Mouse (Mus musculus): ENCODE results near the gene Lrmp. TPM values are rescaled to one million over a fixed set of nuclear protein-coding genes. Genes with fewer than 3 reads are reported as not detected.
A peak's percentile ranks its signal among the peaks of the same experiment; 100 is the strongest.

Gene Lrmp
- polyA plus RNA-seq, 1 experiment from 2014 or later, result 0.39 TPM

DNA sequence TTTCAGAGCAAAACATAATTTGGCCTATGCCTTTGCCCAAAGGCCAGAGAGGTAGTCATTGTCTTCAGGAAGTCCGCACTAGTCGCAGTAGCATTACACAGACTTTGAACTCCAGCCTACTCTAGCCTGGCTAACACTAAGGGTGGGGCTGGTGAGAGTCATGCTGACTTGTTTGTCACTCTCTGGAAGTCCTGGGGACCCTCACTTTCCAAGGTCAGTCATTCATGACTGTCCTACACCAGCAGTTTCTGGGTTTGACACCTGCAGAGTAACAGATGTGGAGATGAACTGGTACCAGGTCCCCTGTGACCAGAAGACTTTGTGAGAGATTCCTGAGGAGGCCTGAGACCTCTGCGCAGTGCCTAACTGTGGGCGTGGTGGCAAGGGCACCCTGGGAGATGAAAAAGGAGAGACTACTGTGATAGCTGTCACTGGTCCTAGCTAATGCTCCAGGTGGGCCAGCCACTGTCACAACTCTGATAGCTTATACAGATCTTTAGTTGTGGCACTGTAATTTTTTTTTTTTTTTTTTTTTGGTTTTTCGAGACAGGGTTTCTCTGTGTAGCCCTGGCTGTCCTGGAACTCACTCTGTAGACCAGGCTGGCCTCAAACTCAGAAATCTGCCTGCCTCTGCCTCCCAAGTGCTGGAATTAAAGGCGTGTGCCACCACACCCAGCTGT is 9.2 kb upstream of the Lrmp start:
- WGBS, result 91% methylated on average over 5 of the region's 6 CpGs
- H3K9me3 ChIP-seq (replicated peaks), result no peaks in the 10 kb centered on the region
- H3K36me3 ChIP-seq (ENCODE audit: poor library complexity, severe bottlenecking), result no peaks in the 10 kb centered on the region
- no peaks in the 10 kb centered on the region for H3K4me1 ChIP-seq
- no peak overlapping the region for H3K27ac ChIP-seq
- no peak overlapping the region for H3K4me3 ChIP-seq
- no peak overlapping the region for H3K4me2 ChIP-seq
- no peak for ATAC-seq
- no peaks in the 10 kb centered on the region for H3K27me3 ChIP-seq
- no peak overlapping the region for H3K9ac ChIP-seq

DNA sequence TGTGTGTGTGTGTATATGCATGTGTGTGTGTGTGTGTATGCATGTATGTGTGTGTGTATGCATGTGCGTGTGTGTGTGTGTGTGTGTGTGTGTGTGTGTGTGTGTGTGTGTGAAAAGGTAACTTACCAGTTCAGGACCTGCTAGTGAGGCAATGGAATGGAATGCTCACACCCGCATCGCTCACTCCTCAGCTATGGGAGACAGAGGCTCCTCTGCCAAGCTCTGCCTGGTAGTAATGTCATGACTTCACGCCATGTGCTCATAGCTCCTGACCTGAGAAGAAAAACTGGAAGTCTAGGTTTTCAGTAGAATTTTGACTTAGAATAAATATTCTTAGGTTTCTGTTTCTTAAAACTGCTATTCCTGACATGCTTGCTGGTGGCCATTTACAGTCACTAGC is 4.7 kb upstream of the Lrmp start:
- no peaks in the 10 kb centered on the region for H3K4me1 ChIP-seq
- ATAC-seq, result no peak
- H3K36me3 ChIP-seq (ENCODE audit: poor library complexity, severe bottlenecking), result no peaks in the 10 kb centered on the region
- 89% methylated on average over 4 of the region's 4 CpGs for WGBS
- H3K4me3 ChIP-seq, result no peak overlapping the region
- no peaks in the 10 kb centered on the region for H3K27me3 ChIP-seq
- H3K9me3 ChIP-seq (replicated peaks), result no peaks in the 10 kb centered on the region
- H3K4me2 ChIP-seq, result no peak overlapping the region
- H3K27ac ChIP-seq, result no peak overlapping the region
- H3K9ac ChIP-seq, result no peak overlapping the region

DNA sequence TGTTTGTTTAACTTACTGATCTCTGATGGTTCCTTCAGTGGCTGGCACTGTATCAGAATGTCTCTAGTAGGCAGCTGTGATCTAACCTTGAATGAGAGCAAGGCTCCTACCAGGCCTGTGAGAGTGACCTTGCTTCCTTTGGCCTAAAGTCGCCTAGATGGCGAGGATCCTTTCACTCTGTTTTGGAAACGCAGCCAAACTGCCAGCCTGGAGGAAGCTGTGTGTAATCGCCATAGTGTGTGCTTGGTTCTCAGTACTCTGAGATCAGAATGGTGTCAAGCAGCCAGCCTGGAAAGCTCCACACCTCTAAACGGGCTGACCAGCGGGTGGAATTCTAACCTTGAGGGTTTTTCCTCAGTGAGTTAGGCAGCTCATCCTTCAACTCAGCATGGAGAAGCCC is 2.6 kb upstream of the Lrmp start:
- no peak for ATAC-seq
- no peak overlapping the region for H3K9ac ChIP-seq
- no peaks in the 10 kb centered on the region for H3K27me3 ChIP-seq
- H3K27ac ChIP-seq, result no peak overlapping the region
- peaks cover 12% of the 10 kb centered on the region for H3K4me1 ChIP-seq
- WGBS, result 67% methylated on average over 6 of the region's 6 CpGs
- no peak overlapping the region for H3K4me3 ChIP-seq
- no peaks in the 10 kb centered on the region for H3K36me3 ChIP-seq (ENCODE audit: poor library complexity, severe bottlenecking)
- no peak overlapping the region for H3K4me2 ChIP-seq
- H3K9me3 ChIP-seq (replicated peaks), result no peaks in the 10 kb centered on the region

DNA sequence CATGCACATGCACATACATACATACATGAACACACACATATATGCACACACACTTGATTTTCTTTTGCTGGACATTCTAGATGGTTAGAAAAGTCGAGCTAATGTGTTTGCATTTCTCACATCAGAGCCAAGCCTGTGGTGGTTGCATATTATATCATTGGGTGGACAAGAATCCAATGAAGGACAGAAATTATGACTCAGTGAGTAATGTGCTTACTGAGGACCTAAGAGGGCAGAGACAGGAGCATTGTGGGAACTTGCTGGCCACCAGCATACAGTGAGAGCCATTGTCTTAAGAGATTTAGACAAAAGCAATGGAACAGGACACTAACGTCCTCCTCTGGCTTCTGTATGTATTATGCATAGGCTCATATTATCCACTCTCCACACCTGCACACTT is 892 bp upstream of the Lrmp start:
- Histone ChIP-seq H3K9ac (no peak overlapping the region), H3K4me2 (no peak overlapping the region), H3K27ac (no peak overlapping the region), H3K36me3 (ENCODE audit: poor library complexity, severe bottlenecking) (no peaks in the 10 kb centered on the region), H3K9me3 (replicated peaks) (no peaks in the 10 kb centered on the region), H3K4me3 (no peak overlapping the region), H3K4me1 (peaks cover 12% of the 10 kb centered on the region), H3K27me3 (no peaks in the 10 kb centered on the region)
- WGBS, result 80% methylated on average over 2 of the region's 2 CpGs
- no peak for ATAC-seq

DNA sequence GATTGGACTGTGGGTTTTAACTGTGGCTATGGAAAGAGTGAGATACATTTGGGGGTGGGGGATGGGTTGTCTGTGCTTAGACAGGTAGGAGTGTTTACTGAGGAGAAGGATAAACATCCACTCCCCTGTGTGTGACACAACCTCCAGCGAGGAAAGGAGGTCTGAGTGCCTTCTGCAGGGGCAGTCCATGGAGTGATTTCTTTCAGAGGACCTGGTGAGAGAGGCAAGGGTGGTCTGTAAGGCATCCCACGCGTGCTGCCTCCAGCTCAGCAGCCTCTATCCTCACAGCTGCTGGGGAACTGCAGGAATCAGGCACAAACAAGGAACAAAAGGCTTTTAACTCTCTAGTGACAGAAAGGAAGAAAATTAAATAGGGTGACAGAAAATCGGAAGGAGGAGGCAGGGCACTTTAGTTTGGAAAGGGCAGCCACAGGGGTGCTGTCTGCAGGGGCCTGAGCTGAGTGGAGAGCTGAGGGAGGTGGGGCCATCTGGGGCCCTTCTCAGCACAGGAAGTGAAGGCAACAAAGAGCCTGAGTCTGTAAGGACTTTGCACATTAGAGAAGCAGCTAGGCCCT is 732 bp downstream of the Lrmp start:
- H3K9me3 ChIP-seq (replicated peaks), result no peaks in the 10 kb centered on the region
- no peaks in the 10 kb centered on the region for H3K36me3 ChIP-seq (ENCODE audit: poor library complexity, severe bottlenecking)
- H3K9ac ChIP-seq, result peak overlapping the region; percentile 46; the same call in 1 of the 2 replicates
- H3K4me1 ChIP-seq, result peaks cover 12% of the 10 kb centered on the region
- no peaks in the 10 kb centered on the region for H3K27me3 ChIP-seq
- peak overlapping the region; percentile 79 for H3K27ac ChIP-seq
- WGBS, result 3% methylated on average over 4 of the region's 4 CpGs
- peak; percentile 88; the same call in 1 of the 2 replicates for ATAC-seq
- no peak overlapping the region for H3K4me3 ChIP-seq
- peak overlapping the region; percentile 20; the same call in 1 of the 2 replicates for H3K4me2 ChIP-seq

DNA sequence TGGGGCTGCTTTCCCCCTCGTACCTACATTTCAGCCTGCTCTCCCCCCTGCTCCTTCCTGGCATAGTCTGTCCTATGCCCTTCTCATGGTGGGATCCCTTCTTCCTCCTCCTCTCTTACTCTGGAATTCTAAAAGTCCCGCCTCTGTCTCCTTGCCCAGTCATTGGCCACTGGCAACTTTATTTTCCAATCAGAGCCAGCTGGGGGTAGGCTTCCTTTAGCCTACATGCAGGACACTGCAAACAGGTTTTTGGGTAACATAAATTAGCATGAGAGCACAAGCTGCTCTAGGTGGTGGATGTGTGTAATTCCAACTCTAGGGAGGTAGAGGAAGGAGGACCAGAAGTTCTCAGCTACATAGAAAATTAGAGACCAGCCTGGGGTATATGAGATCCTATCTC is 4.6 kb downstream of the Lrmp start:
- ATAC-seq, result no peak
- no peak overlapping the region for H3K4me2 ChIP-seq
- H3K9me3 ChIP-seq (replicated peaks), result no peaks in the 10 kb centered on the region
- no peak overlapping the region for H3K4me3 ChIP-seq
- 84% methylated on average over 2 of the region's 2 CpGs for WGBS
- no peaks in the 10 kb centered on the region for H3K36me3 ChIP-seq (ENCODE audit: poor library complexity, severe bottlenecking)
- no peak overlapping the region for H3K9ac ChIP-seq
- H3K27ac ChIP-seq, result no peak overlapping the region
- H3K27me3 ChIP-seq, result no peaks in the 10 kb centered on the region
- peaks cover 12% of the 10 kb centered on the region for H3K4me1 ChIP-seq

DNA sequence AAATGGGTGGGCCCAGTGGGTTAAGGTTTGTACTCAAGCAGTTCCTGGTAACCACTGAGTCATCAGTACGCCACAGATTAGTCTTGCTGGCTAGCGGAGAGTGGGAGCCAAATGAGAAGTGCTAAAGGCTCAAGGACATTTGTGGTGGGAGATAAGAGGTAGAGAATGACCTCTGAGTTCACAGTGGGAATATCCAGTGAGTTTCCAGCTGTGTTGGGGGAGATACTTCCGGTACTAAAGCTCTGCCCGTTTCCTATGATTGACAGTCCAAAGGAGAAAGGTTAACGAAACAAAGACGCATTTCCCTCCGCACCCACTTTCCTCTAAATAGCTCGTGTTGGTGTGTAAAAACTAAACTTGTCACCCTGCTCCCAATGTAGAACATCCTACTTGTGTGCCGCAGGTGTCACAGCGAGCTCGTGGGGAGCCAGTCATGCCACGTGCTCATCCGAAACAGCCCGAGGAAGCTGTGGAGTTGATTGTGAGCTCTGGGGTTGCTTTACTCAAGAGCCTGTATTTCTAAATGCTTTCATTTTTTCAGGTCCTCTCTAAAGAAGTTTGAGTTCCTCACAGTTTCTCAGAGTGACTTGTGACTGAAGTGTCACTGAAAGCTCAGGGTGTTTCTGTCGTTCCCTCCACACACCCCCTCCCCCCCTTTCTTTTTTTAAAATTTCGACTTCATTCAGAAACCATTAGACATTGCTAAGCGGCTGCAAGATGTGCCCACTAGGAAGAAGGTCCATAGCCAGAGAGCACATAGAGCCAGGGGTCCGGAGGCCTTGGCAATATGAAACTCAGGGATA is 5.5 kb downstream of the Lrmp start:
- no peak overlapping the region for H3K27ac ChIP-seq
- WGBS, result 53% methylated on average over 18 of the region's 18 CpGs
- H3K36me3 ChIP-seq (ENCODE audit: poor library complexity, severe bottlenecking), result no peaks in the 10 kb centered on the region
- H3K9me3 ChIP-seq (replicated peaks), result no peaks in the 10 kb centered on the region
- H3K9ac ChIP-seq, result no peak overlapping the region
- ATAC-seq, result no peak
- H3K27me3 ChIP-seq, result no peaks in the 10 kb centered on the region
- no peak overlapping the region for H3K4me3 ChIP-seq
- peaks cover 11% of the 10 kb centered on the region for H3K4me1 ChIP-seq
- no peak overlapping the region for H3K4me2 ChIP-seq

DNA sequence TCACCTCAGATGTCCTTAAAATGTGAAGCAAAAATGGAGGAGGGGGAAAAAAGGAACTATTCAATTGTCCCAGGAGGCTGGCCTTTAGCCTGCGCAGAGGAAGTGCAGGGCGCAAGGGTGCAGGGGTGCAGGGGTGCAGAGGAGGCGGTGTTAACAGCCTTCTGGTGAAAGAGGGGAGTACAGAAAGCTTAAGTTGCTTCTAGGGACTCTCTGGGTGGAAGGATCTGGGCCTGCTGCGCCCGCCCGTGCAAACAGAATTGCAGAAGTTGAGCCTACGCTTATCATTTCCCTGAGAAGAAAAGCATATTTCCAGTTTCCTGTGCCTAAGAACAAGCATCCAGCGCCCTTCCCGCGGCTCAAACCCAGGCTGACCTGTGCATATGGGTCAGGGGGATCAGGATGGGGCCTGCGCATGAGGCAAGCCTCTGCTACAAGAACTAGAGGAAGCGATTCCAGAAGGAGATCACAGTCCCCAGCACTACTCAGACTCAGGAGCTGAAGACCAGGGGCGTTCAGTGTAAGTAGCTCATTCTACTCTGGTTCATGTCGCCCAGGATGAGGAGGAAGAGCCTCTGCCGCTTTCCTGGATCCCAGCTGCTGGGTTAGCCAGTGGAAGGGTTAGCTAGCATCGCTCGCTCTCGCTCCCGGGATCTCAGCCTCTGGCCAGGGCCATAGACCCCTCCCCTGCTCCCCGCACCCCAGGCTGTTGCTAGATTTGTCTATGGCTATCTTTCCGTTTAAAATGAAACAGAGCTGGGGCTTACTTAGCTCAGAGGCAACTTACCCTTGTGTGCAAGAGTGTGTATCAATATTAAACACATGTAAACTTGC is 6.4 kb downstream of the Lrmp start:
- Histone ChIP-seq H3K9ac (no peak overlapping the region), H3K27ac (no peak overlapping the region), H3K9me3 (replicated peaks) (no peaks in the 10 kb centered on the region), H3K4me2 (no peak overlapping the region), H3K27me3 (no peaks in the 10 kb centered on the region), H3K4me1 (peaks cover 3% of the 10 kb centered on the region; the same call in 1 of the 2 replicates), H3K4me3 (no peak overlapping the region), H3K36me3 (ENCODE audit: poor library complexity, severe bottlenecking) (no peaks in the 10 kb centered on the region)
- no peak for ATAC-seq
- WGBS, result 44% methylated on average over 21 of the region's 21 CpGs

DNA sequence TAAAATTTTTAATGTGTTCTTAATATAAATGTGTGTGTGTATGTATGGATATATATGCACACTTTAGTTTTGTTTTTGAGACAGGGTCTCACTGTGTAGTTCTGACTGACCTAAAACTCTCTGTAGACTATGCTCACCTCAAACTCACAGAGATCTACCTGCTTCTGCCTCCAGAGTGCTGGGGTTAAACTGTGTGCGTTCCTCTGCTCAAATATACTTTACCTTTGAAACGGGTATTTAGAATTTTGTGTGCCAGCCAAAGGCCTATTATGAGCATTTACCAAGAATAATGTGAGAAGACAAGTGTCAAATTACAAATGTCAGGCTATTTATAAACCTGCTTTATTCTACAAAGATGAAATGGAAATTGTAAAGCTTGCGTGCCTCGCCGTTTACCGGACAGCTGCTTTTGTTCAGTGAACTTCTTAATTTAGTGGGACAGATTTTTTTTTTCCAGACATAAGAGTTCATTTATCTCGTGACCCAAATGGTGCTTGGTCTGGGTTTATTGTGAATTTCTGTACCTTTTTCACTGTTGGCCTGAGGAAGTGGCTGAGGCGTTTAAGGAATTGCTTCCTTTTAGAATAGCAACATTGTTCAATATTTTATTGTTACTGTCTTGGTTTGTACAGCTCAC is 7.1 kb downstream of the Lrmp start:
- no peaks in the 10 kb centered on the region for H3K27me3 ChIP-seq
- 38% methylated on average over 8 of the region's 8 CpGs for WGBS
- ATAC-seq, result no peak

DNA sequence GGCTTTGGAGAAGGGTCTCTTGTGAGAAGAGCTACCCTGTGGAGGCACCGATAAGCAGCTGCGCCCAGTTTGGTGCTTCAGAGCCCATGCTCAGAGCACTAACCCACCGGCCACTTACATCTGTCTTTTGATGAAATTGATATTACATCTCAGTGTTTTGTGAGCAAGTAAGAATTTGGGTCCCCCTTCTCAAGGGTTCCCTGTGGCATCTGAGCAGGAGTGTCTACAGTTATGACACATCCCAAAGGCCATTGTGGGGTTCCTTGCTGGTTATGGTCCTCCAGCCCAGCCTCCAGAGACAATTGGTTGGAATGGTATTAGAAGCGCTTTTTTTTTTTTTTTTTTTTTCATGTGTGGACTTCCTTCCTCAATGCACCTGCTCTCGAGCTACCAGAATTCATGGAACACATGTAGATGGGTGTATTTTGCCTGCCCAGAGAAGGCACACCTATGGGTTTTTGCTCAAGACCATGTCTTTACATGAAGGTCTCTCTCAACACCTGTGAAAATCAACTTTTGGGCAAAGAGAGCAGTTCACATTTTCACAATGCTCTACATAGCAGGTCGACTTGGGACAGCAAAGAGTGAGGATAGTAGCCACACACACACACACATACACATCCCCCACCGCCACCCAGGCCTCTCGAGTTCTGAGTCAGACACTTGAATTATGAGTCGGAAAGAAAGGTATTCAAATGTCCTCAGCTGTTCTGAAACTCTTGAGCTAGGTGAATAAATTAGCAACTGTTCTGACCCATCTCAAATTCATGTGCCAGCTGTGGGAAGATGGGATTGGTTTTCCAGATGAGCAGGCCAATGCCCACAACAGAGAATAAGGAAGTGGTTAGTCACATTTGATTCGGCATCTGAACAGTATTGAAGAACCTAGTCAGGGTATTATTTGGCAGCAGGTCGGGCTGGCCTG is 7.9 kb downstream of the Lrmp start:
- Histone ChIP-seq H3K9me3 (replicated peaks) (no peaks in the 10 kb centered on the region), H3K36me3 (ENCODE audit: poor library complexity, severe bottlenecking) (no peaks in the 10 kb centered on the region), H3K4me3 (no peak overlapping the region), H3K27me3 (no peaks in the 10 kb centered on the region), H3K27ac (no peak overlapping the region), H3K9ac (no peak overlapping the region), H3K4me1 (no peaks in the 10 kb centered on the region), H3K4me2 (no peak overlapping the region)
- WGBS, result 83% methylated on average over 11 of the region's 11 CpGs
- ATAC-seq, result no peak

More for the DNA sequence above, 7.1 kb downstream of the Lrmp start:
- H3K9me3 ChIP-seq (replicated peaks), result no peaks in the 10 kb centered on the region
- no peak overlapping the region for H3K27ac ChIP-seq
- no peak overlapping the region for H3K4me3 ChIP-seq
- H3K4me1 ChIP-seq, result no peaks in the 10 kb centered on the region
- H3K9ac ChIP-seq, result no peak overlapping the region
- no peak overlapping the region for H3K4me2 ChIP-seq
- no peaks in the 10 kb centered on the region for H3K36me3 ChIP-seq (ENCODE audit: poor library complexity, severe bottlenecking)

DNA sequence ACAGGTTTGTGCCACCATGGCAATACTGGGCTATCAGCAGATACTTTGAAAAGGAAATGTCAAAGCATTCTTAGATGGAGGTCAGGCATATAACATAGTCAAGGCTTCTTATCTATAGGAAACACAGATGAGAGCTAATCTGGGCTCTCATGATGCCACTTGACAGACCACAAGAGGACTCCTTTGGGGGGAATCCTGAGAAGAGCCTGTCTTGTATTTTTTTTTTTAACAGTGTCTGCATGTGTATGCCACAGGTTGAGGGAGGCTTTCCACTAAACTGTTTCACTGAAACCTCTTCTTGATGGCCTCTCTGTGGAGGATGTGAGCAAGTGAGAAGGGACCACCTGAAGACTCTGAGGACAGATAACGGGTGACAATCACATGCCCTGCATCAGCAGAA is 9.2 kb downstream of the Lrmp start:
- Histone ChIP-seq H3K9me3 (replicated peaks) (no peaks in the 10 kb centered on the region), H3K4me3 (no peak overlapping the region), H3K36me3 (ENCODE audit: poor library complexity, severe bottlenecking) (no peaks in the 10 kb centered on the region), H3K27ac (no peak overlapping the region), H3K27me3 (no peaks in the 10 kb centered on the region), H3K9ac (no peak overlapping the region), H3K4me1 (no peaks in the 10 kb centered on the region), H3K4me2 (no peak overlapping the region)
- WGBS, result 70% methylated on average over 1 of the region's 1 CpGs
- ATAC-seq, result no peak

Data from forebrain, embryonic 13.5 days (tissue).